Mouse (Mus musculus): Measurements from ENCODE around the gene Lrrc23.

- TF ChIP-seq CTCF (IDR thresholded peaks at IDR 0.05; ENCODE audit: extremely low read depth, insufficient read length, insufficient replicate concordance, low read depth, low read length): peak; percentile 90
- no peak for TF ChIP-seq POLR2A (IDR thresholded peaks at IDR 0.05; ENCODE audit: low read depth, low read length)
These were observed 20.3 kb downstream of the Lrrc23 start for GRCm38 (mm10) chr6:124759259-124759658.
